Mouse (Mus musculus) neural tube, embryonic 10.5 days (tissue): Measurements from ENCODE around the gene Cdh5.

Experiments used
- DNase-seq: peaks from one replicate; pipeline ENCODE4 v3.0.0-alpha.2; 2017; ENCODE audit warnings: low spot score; ENCODE audit errors: extremely low spot score

Cdh5 gene

GRCm38 (mm10) chr8:104134521-104134920, 33.1 kb downstream of the Cdh5 start:
- DNase-seq = no peak

GRCm38 (mm10) chr8:104136277-104136676, 34.9 kb downstream of the Cdh5 start:
- DNase-seq = no peak

- DNase-seq = no peak
Observed at GRCm38 (mm10) chr8:104137636-104138035, 36.2 kb downstream of the Cdh5 start.

- DNase-seq = no peak
Observed at GRCm38 (mm10) chr8:104140611-104141010, 39.2 kb downstream of the Cdh5 start.

- no peak for DNase-seq
Observed at GRCm38 (mm10) chr8:104142415-104142814, 41.0 kb downstream of the Cdh5 start.

- no peak for DNase-seq
Observed at GRCm38 (mm10) chr8:104143379-104143778, 42.0 kb downstream of the Cdh5 start.

GRCm38 (mm10) chr8:104144434-104145216, 43.2 kb downstream of the Cdh5 start:
- no peak for DNase-seq

- peak; percentile 86 for DNase-seq
Observed at GRCm38 (mm10) chr8:104145981-104146689, 44.7 kb downstream of the Cdh5 start.

GRCm38 (mm10) chr8:104146717-104147494, 45.5 kb downstream of the Cdh5 start:
- DNase-seq = no peak

GRCm38 (mm10) chr8:104147947-104148346, 46.5 kb downstream of the Cdh5 start:
- DNase-seq = no peak

GRCm38 (mm10) chr8:104160731-104161130, 59.3 kb downstream of the Cdh5 start:
- no peak for DNase-seq

GRCm38 (mm10) chr8:104169461-104169860, 68.0 kb downstream of the Cdh5 start:
- DNase-seq = no peak

GRCm38 (mm10) chr8:104170118-104171049, 69.0 kb downstream of the Cdh5 start, which contains the start of gene Bean1:
Bean1 (plus strand) TSS chr8:104170442.
- peak; percentile 68 for DNase-seq

GRCm38 (mm10) chr8:104171050-104171620, 69.7 kb downstream of the Cdh5 start:
- peak; percentile 57 for DNase-seq

- DNase-seq = no peak
Observed at GRCm38 (mm10) chr8:104172420-104172819, 71.0 kb downstream of the Cdh5 start.

- DNase-seq = no peak
Observed at GRCm38 (mm10) chr8:104175848-104176527, 74.6 kb downstream of the Cdh5 start.

GRCm38 (mm10) chr8:104177054-104177453, 75.6 kb downstream of the Cdh5 start:
- DNase-seq = no peak

GRCm38 (mm10) chr8:104184905-104185304, 83.5 kb downstream of the Cdh5 start:
- no peak for DNase-seq

- DNase-seq = no peak
Observed at GRCm38 (mm10) chr8:104186827-104187226, 85.4 kb downstream of the Cdh5 start.

- no peak for DNase-seq
Observed at GRCm38 (mm10) chr8:104187622-104188021, 86.2 kb downstream of the Cdh5 start.
